Mouse (Mus musculus) duodenum, adult 2 months (tissue): ENCODE results near the gene Lce1b. TPM values are rescaled to one million over a fixed set of nuclear protein-coding genes. Genes with fewer than 3 reads are reported as not detected.

ENCODE experiments used
- polyA plus RNA-seq: library from polyadenylated mRNA; depleted of rRNA; stranded (reverse); fragments of >200 nt; gene quantifications from 2 replicates; pipeline ENCODE4 v1.2.3, GENCODE M21; 2012; ENCODE audit warnings: low replicate concordance; rRNA removed

Lce1b gene
- 0.19 TPM in 1 of 2 replicates, not detected in the other for polyA plus RNA-seq

DNA sequence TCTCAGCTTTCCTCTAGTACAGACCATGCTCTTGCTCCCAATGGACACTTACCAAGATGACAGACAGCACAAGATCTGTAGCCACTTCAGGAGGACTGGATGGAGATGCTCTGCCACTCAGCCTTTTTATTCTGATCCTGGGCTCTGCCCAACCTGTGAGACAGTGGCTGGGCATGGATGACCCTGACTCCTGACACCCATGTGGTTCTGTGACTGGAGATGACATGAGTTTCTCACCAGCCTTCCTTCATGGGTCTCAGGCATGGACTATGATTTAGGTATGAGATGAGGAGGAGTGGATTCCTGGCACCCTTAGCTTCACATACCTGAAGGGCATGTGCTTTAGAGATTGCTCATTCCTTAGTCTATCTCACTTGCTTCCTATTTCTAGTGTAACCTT, at the start of gene Lce1b:
TSS of gene Lce1b (minus strand) at position 101 of the 400 bp plus-strand sequence.

DNA sequence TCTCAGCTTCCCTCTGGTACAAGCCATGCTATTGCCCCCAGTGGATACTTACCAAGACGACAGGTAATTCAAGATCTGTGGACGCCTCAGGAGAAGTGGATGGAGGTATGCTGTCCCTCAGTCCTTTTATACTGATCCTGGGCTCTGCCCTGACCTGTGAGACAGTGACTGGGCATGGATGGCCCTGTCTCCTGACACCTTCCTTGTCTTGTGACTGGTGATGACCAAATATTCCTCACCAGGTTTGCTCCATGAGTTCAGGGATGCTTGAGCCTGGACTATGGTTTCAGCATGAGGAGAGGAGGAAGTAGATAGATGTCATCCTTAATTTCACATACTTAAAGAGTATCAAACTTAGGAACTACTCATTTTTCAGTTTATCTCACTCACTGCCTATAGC, 30.4 kb upstream of the Lce1b start, which contains the start of gene Lce1d:
TSS of gene Lce1d (minus strand) at position 101 of the 400 bp plus-strand sequence.

GRCm38 (mm10) chr3:92678947-92679346, 22.2 kb upstream of the Lce1b start, which contains the start of gene Lce1c:
Lce1c (plus strand) TSS chr3:92679247.

DNA sequence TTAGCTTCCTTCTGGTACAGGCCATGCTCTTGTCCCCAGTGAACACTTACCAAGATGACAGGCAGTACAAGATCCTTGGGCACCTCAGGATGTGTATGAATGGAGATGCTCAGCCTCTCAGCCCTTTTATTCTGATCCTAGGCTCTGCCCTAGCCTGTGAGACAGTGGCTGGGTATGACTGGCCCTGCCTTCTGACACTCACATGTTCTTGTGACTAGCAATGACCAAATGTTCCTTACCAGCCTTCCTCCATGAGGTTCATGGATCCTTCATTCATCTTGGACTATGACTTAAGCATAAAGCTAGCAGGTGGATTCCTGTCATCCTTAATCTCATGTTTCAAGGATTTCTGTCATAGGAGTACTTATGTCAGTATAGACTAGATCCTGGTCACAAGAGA, 13.5 kb upstream of the Lce1b start, which contains the start of gene Lce1a2:
TSS of gene Lce1a2 (minus strand) at position 101 of the 400 bp plus-strand sequence.

GRCm38 (mm10) chr3:92648207-92648606, 8.5 kb downstream of the Lce1b start, which contains the start of gene Lce1a1:
Lce1a1 (minus strand) TSS chr3:92648307.

GRCm38 (mm10) chr3:92621560-92621959, 35.2 kb downstream of the Lce1b start, which contains the start of gene Lce6a:
Lce6a (minus strand) TSS chr3:92621660.

DNA sequence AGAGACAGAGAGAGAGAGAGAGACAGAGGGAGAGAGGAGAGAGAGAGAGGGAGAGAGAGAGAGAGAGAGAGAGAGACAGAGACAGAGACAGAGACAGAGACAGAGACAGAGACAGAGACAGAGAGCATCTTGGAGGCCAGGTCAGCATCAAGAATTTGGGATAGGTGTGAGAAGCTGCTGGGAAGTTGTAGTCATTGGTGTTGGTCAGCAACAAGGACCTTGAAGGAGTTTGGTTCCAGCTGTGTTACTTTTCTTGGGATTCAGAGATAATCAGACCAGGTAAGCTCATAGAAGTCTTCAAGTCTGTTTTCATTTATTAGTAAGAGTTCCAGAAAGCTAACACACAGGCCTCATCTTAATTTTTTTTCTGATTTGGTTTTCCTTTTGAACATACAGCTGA, 49.3 kb downstream of the Lce1b start, which contains the start of gene 2210017I01Rik:
TSS of gene 2210017I01Rik (minus strand) at position 101 of the 400 bp plus-strand sequence.

Other genes starting within 250 kb of the Lce1b start
- not detected in 2 replicates for gene Sprr2i, start 248.9 kb downstream of the Lce1b start, polyA plus RNA-seq
- gene Sprr2j-ps, start 238.8 kb downstream of the Lce1b start, polyA plus RNA-seq, result not detected in 2 replicates
- gene Gm9774, start 227.5 kb downstream of the Lce1b start, polyA plus RNA-seq, result 10.1 and 10.8 TPM in 2 replicates
- not detected in 2 replicates for gene Sprr2k, start 224.3 kb downstream of the Lce1b start, polyA plus RNA-seq
- not detected in 2 replicates for gene Sprr1b, start 218.1 kb downstream of the Lce1b start, polyA plus RNA-seq
- 0.33 TPM in 1 of 2 replicates, not detected in the other for gene Sprr3, start 198.2 kb downstream of the Lce1b start, polyA plus RNA-seq
- gene Sprr1a, start 171.0 kb downstream of the Lce1b start, polyA plus RNA-seq, result 12.2 and 29.6 TPM in 2 replicates
- not detected in 2 replicates for gene Sprr4, start 156.4 kb downstream of the Lce1b start, polyA plus RNA-seq
- gene 2310046K23Rik, start 122.4 kb downstream of the Lce1b start, polyA plus RNA-seq, result not detected in 2 replicates
- gene Ivl, start 83.2 kb downstream of the Lce1b start, polyA plus RNA-seq, result not detected in 2 replicates
- 0.26 TPM in 1 of 2 replicates, not detected in the other for gene Smcp, start 67.9 kb downstream of the Lce1b start, polyA plus RNA-seq
- gene 2210017I01Rik, start 49.4 kb downstream of the Lce1b start, polyA plus RNA-seq, result not detected in 2 replicates
- not detected in 2 replicates for gene Lce6a, start 35.3 kb downstream of the Lce1b start, polyA plus RNA-seq
- gene Lce1a1, start 8.6 kb downstream of the Lce1b start, polyA plus RNA-seq, result not detected in 2 replicates
- gene Lce1a2, start 13.4 kb upstream of the Lce1b start, polyA plus RNA-seq, result not detected in 2 replicates
- gene Lce1c, start 22.3 kb upstream of the Lce1b start, polyA plus RNA-seq, result 0.27 TPM in 1 of 2 replicates, not detected in the other
- not detected in 2 replicates for gene Lce1d, start 30.3 kb upstream of the Lce1b start, polyA plus RNA-seq
- gene Lce1e, start 52.1 kb upstream of the Lce1b start, polyA plus RNA-seq, result not detected in 2 replicates
- gene Lce1f, start 63.4 kb upstream of the Lce1b start, polyA plus RNA-seq, result 0.21 TPM in 1 of 2 replicates, not detected in the other
- gene Gm38119, start 82.2 kb upstream of the Lce1b start, polyA plus RNA-seq, result not detected in 2 replicates
- gene Lce1g, start 95.4 kb upstream of the Lce1b start, polyA plus RNA-seq, result not detected in 2 replicates
- gene Lce1h, start 108.1 kb upstream of the Lce1b start, polyA plus RNA-seq, result not detected in 2 replicates
- gene Lce1i, start 122.0 kb upstream of the Lce1b start, polyA plus RNA-seq, result not detected in 2 replicates
- gene Lce1j, start 133.6 kb upstream of the Lce1b start, polyA plus RNA-seq, result not detected in 2 replicates
- not detected in 2 replicates for gene Lce1k, start 151.0 kb upstream of the Lce1b start, polyA plus RNA-seq
- gene Kprp, start 170.3 kb upstream of the Lce1b start, polyA plus RNA-seq, result not detected in 2 replicates
- not detected in 2 replicates for gene Lce1l, start 194.4 kb upstream of the Lce1b start, polyA plus RNA-seq
- not detected in 2 replicates for gene 2310050C09Rik, start 213.3 kb upstream of the Lce1b start, polyA plus RNA-seq